Mouse (Mus musculus) spleen, adult 2 months (tissue): ENCODE results near the gene Znhit6.

Experiments
- CTCF ChIP-seq: fragments of 200-500 bp; IDR thresholded peaks from 2 replicates; pipeline ENCODE4 v1.5.1; 2011; ENCODE audit warnings: mild to moderate bottlenecking, inconsistent platforms; ENCODE audit not compliant: insufficient read depth, insufficient read length, insufficient replicate concordance; ENCODE audit errors: extremely low read depth
- POLR2A ChIP-seq: fragments of 200-500 bp; IDR thresholded peaks from 2 replicates; pipeline ENCODE4 v1.6.1; 2011; ENCODE audit warnings: low read depth, low read length, inconsistent platforms

- TF ChIP-seq POLR2A, result no peak
- TF ChIP-seq CTCF, result no peak
Observed at GRCm38 (mm10) chr3:145614362-145615115, 38.5 kb downstream of the Znhit6 start.
